Mouse (Mus musculus) heart, embryonic 14.5 days (tissue): Measurements from ENCODE around the gene Sec22a. TPM values are rescaled to one million over a fixed set of nuclear protein-coding genes. Genes with fewer than 3 reads are reported as not detected.
A peak's percentile ranks its signal among the peaks of the same experiment; 100 is the strongest.

Source experiments
- ATAC-seq: fragments of 200-750 bp; cut with Nextera tagmentation; 2 replicates; pipeline ENCODE4 v1.8.0; 2017; ENCODE audit warnings: low read depth, moderate TSS enrichment; ENCODE audit not compliant: insufficient number of reproducible peaks, insufficient read depth, low FRiP score
- H3K27ac ChIP-seq, 2 experiments: fragments of 200-500 bp in 1 of 2; fragments of 300-500 bp in 1 of 2; sonication (generic) in 1 of 2; replicated peaks in 1 of 2; 2 replicates each; pipeline ENCODE4 v1.5.1; 2012 to 2014; ENCODE audit warnings: low read depth in 2 of 2, low read length in 2 of 2, control low read depth in 1 of 2, mild to moderate bottlenecking in 1 of 2, mixed read lengths in 1 of 2; ENCODE audit not compliant: control insufficient read depth in 1 of 2, insufficient read depth in 1 of 2
- H3K27me3 ChIP-seq: fragments of 300-500 bp; sonication (generic); 2 replicates; pipeline ENCODE4 v1.6.1; 2014; ENCODE audit warnings: mild to moderate bottlenecking, low read length, control low read depth; ENCODE audit not compliant: control insufficient read depth, insufficient read depth
- H3K36me3 ChIP-seq: fragments of 300-500 bp; sonication (generic); 2 replicates; pipeline ENCODE4 v1.6.1; 2014; ENCODE audit warnings: mild to moderate bottlenecking, control low read depth, low read length, mixed read lengths; ENCODE audit not compliant: control insufficient read depth, insufficient read depth
- H3K4me1 ChIP-seq, 2 experiments: fragments of 200-500 bp in 1 of 2; fragments of 300-500 bp in 1 of 2; sonication (generic) in 1 of 2; 2 replicates each; pipeline ENCODE4 v1.6.1; 2012 to 2014; ENCODE audit warnings: low read length in 2 of 2, control low read depth in 1 of 2, mixed read lengths in 1 of 2; ENCODE audit not compliant: control insufficient read depth in 2 of 2, insufficient read depth in 2 of 2
- H3K4me2 ChIP-seq: fragments of 300-500 bp; sonication (generic); 2 replicates; pipeline ENCODE4 v1.6.1; 2014; ENCODE audit warnings: mild to moderate bottlenecking, low read length
- H3K4me3 ChIP-seq, 2 experiments: fragments of 200-500 bp in 1 of 2; fragments of 300-500 bp in 1 of 2; sonication (generic) in 1 of 2; 2 replicates each; pipeline ENCODE4 v1.5.1; 2012 to 2014; ENCODE audit warnings: low read length in 2 of 2, mild to moderate bottlenecking in 2 of 2, control low read depth in 1 of 2, low read depth in 1 of 2, moderate library complexity in 1 of 2; ENCODE audit not compliant: control insufficient read depth in 1 of 2, insufficient read depth in 1 of 2
- H3K9ac ChIP-seq: fragments of 300-500 bp; sonication (generic); 2 replicates; pipeline ENCODE4 v1.6.1; 2014; ENCODE audit warnings: mild to moderate bottlenecking, low read length
- H3K9me3 ChIP-seq: fragments of 300-500 bp; sonication (generic); 2 replicates; pipeline ENCODE4 v1.6.1; 2016; ENCODE audit warnings: low read length, control low read depth; ENCODE audit not compliant: control insufficient read depth
- WGBS: fragments of 180-500 bp; shearing (Covaris S2); extraction: QIAGEN DNeasy Blood & Tissue Kit; methylation state at CpG from one replicate; pipeline ENCODE4 v1.1.7; 2014; 5-methylcytosine and 5-hydroxymethylcytosine counted together
- polyA plus RNA-seq: library from polyadenylated mRNA; unstranded; fragments of >200 nt; fragmentation: Nextera tagmentation; extraction: Ambion mirVana; gene quantifications from 2 replicates; pipeline ENCODE4 v1.2.1, GENCODE M21; 2014

Gene Sec22a
- polyA plus RNA-seq = 39.8 and 45.6 TPM in 2 replicates

GRCm38 (mm10) chr16:35363150-35364062, at the start of gene Sec22a:
Sec22a (minus strand) TSS chr16:35363918.
- under 1% methylated on average over 67 of the region's 67 CpGs for WGBS
- Histone ChIP-seq H3K4me1 (peaks cover 3 to 7% of the 10 kb centered on the region in 2 experiments; a peak in 3 of 4 replicates), H3K4me3 (peak within 1 kb of the TSS; percentile 84 to 92), H3K9ac (peak within 1 kb of the TSS; percentile 92), H3K36me3 (peaks cover 20% of the 10 kb centered on the region), H3K9me3 (no peaks in the 10 kb centered on the region), H3K4me2 (peak within 1 kb of the TSS; percentile 91), H3K27ac (peak within 1 kb of the TSS; percentile 40 to 79), H3K27me3 (no peaks in the 10 kb centered on the region)
- ATAC-seq = peak; percentile 100

DNA sequence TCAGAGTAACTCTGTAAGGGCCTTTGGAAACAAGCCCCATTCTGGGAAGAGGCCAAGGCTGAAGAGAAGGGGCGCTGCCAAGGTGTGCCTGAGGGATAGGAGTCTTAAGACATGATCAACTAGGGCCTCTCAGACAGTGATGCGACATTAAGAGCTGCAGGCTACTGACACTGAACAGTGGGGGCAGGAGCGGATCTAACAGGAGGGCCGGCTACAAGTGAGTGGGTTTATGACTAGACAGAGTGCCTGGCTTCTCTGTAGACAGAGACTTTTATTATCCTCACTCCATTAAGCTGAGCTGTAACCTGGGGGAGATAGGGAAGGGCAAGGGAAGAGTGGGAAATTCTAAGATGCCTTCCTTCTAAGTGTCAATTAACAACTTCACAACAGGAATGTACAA, 43.0 kb upstream of the Sec22a start:
- H3K4me1 ChIP-seq = no peaks in the 10 kb centered on the region
- H3K27ac ChIP-seq = no peak overlapping the region
- H3K4me3 ChIP-seq = no peak overlapping the region
- no peak for ATAC-seq
- H3K36me3 ChIP-seq = peaks cover 80% of the 10 kb centered on the region
- H3K4me2 ChIP-seq = no peak overlapping the region
- H3K27me3 ChIP-seq = no peaks in the 10 kb centered on the region
- 82% methylated on average over 4 of the region's 4 CpGs for WGBS
- no peaks in the 10 kb centered on the region for H3K9me3 ChIP-seq
- no peak overlapping the region for H3K9ac ChIP-seq

DNA sequence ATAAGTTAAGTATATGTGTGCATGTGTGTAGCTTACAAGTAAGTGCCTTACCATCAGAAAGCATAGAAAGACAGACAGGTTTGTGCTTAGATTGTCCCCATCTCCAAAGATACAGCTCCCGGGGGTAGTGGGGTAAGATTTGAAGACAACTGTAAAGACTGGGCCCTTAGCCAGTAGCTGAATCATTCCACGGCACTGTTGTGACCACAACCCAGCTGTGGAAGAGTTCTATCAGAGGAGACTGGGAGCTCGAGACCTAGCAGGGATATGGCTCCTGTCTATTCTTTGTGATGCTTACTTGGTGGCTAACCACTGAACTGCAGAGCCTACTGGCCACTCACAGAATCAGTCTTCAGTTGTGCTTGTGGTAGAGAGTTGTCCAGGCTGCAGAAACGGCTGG, 42.4 kb upstream of the Sec22a start:
- Histone ChIP-seq H3K9ac (no peak overlapping the region), H3K4me2 (no peak overlapping the region), H3K9me3 (no peaks in the 10 kb centered on the region), H3K27me3 (no peaks in the 10 kb centered on the region), H3K36me3 (peaks cover 78% of the 10 kb centered on the region), H3K4me3 (no peak overlapping the region), H3K27ac (no peak overlapping the region), H3K4me1 (no peaks in the 10 kb centered on the region)
- 69% methylated on average over 4 of the region's 4 CpGs for WGBS
- no peak for ATAC-seq

DNA sequence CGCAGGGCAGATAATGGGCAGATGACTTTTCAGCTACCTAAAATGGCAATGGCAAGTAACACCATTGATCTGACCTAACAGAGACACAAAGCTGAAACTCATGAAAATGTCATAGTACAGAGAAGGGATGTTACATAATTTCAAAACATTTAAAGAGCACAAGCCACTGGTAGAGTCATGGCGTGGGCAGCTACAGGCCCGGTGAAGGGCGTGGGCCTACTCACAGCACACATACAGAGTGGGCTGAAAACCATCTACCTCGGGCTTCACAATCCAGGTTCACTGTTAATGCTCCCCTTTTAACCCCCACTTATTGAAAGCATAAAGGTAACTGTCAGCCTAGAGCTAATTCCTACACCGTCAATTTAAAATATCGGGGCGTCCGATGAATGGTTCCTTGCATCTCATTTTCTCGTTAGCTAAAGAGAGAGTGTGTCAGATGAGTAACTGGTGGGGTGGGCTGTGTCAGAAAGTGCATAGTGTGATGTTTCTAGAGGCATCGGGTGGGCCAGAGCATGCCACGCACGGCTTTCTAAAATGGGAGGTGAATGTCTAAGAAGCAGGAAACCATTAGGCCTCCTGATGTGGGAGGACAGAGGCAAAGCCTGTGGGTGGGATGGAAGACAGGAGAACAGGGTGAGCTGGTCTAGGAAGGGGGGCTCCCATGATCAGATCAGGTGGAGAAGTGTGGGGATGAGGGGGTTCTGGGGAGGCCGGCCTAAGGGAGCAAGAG, 41.8 kb upstream of the Sec22a start:
- H3K4me3 ChIP-seq = no peak overlapping the region
- H3K36me3 ChIP-seq = peaks cover 77% of the 10 kb centered on the region
- no peak overlapping the region for H3K27ac ChIP-seq
- ATAC-seq = no peak
- 91% methylated on average over 14 of the region's 14 CpGs for WGBS
- no peaks in the 10 kb centered on the region for H3K27me3 ChIP-seq
- H3K4me1 ChIP-seq = no peaks in the 10 kb centered on the region
- no peaks in the 10 kb centered on the region for H3K9me3 ChIP-seq
- H3K9ac ChIP-seq = no peak overlapping the region
- no peak overlapping the region for H3K4me2 ChIP-seq

GRCm38 (mm10) chr16:35404864-35405263, 41.1 kb upstream of the Sec22a start:
- Histone ChIP-seq H3K4me1 (no peaks in the 10 kb centered on the region), H3K27me3 (no peaks in the 10 kb centered on the region), H3K36me3 (peaks cover 72% of the 10 kb centered on the region), H3K4me2 (no peak overlapping the region), H3K4me3 (no peak overlapping the region), H3K9ac (no peak overlapping the region), H3K27ac (no peak overlapping the region), H3K9me3 (no peaks in the 10 kb centered on the region)
- no peak for ATAC-seq
- 70% methylated on average over 5 of the region's 5 CpGs for WGBS

DNA sequence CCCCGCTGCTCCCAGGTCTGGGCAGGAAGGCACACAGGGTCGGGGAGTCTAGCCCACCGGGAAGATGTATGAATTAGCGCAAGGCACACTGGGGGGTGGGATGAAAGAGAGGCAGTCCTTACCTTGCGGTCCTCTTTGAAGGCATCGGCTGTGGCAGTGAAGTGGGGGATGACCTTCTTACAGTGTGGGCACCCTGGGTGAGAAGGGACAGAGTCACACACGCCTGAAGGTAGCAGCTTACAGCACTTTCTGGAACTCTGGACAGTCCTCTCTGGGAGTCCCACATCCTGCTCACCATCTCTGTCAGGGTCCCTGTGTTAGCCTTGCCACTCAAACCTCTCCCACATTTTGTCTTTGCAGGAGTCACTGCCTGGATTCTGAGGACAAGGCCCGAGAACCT, 40.2 kb upstream of the Sec22a start:
- Histone ChIP-seq H3K27ac (no peak overlapping the region), H3K36me3 (peaks cover 64% of the 10 kb centered on the region)

GRCm38 (mm10) chr16:35403356-35403755, 39.6 kb upstream of the Sec22a start:
- H3K9me3 ChIP-seq = no peaks in the 10 kb centered on the region
- no peak overlapping the region for H3K27ac ChIP-seq
- peaks cover 62% of the 10 kb centered on the region for H3K36me3 ChIP-seq
- no peak for ATAC-seq
- H3K27me3 ChIP-seq = no peaks in the 10 kb centered on the region
- no peaks in the 10 kb centered on the region for H3K4me1 ChIP-seq
- H3K4me2 ChIP-seq = no peak overlapping the region
- 84% methylated on average over 9 of the region's 9 CpGs for WGBS
- no peak overlapping the region for H3K4me3 ChIP-seq
- no peak overlapping the region for H3K9ac ChIP-seq

More for the DNA sequence above, 40.2 kb upstream of the Sec22a start:
- Histone ChIP-seq H3K4me2 (no peak overlapping the region), H3K27me3 (no peaks in the 10 kb centered on the region), H3K4me1 (no peaks in the 10 kb centered on the region), H3K4me3 (no peak overlapping the region), H3K9me3 (no peaks in the 10 kb centered on the region), H3K9ac (no peak overlapping the region)
- 86% methylated on average over 8 of the region's 8 CpGs for WGBS
- no peak for ATAC-seq
